Mouse (Mus musculus) ES-E14 (cell line): ENCODE data around the gene Nnmt. TPM values are rescaled to one million over a fixed set of nuclear protein-coding genes. Genes with fewer than 3 reads are reported as not detected.

Experiments
- DNase-seq: peaks from one replicate; pipeline ENCODE4 v3.0.0-alpha.2; 2013; ENCODE audit warnings: low read depth, low spot score
- H3K27ac ChIP-seq: 2 replicates; pipeline ENCODE4 v1.5.1; 2012; ENCODE audit warnings: low read depth, mild to moderate bottlenecking, low read length, moderate library complexity, mixed read lengths; ENCODE audit not compliant: poor library complexity, insufficient read depth, severe bottlenecking
- H3K36me3 ChIP-seq: 2 replicates; pipeline ENCODE4 v1.6.1; 2012; ENCODE audit warnings: mild to moderate bottlenecking, low read length, moderate library complexity, mixed read lengths; ENCODE audit not compliant: control insufficient read depth, poor library complexity, insufficient read depth, severe bottlenecking
- H3K4me1 ChIP-seq, 2 experiments: fragments of 150-350 bp in 1 of 2; sonication (generic) in 1 of 2; 2 replicates each; pipeline ENCODE4 v1.6.1; 2012; ENCODE audit warnings: low read length in 2 of 2, mild to moderate bottlenecking in 1 of 2, mixed read lengths in 1 of 2; ENCODE audit not compliant: control insufficient read depth in 2 of 2, insufficient read depth in 2 of 2, poor library complexity in 1 of 2
- H3K4me3 ChIP-seq, 2 experiments: fragments of 150-350 bp in 1 of 2; sonication (generic) in 1 of 2; 2 replicates each; pipeline ENCODE4 v1.5.1; 2012; ENCODE audit warnings: low read length in 2 of 2, low read depth in 1 of 2, mild to moderate bottlenecking in 1 of 2, mixed read lengths in 1 of 2; ENCODE audit not compliant: insufficient read depth in 1 of 2, poor library complexity in 1 of 2, severe bottlenecking in 1 of 2
- H3K9ac ChIP-seq: 2 replicates; pipeline ENCODE4 v1.6.1; 2012; ENCODE audit warnings: low read depth, mild to moderate bottlenecking, low read length, mixed read lengths; ENCODE audit not compliant: poor library complexity, insufficient read depth, severe bottlenecking
- H3K9me3 ChIP-seq: fragments of 150-350 bp; sonication (generic); 2 replicates; pipeline ENCODE4 v1.6.1; 2012; ENCODE audit warnings: low read depth, mild to moderate bottlenecking, low read length; ENCODE audit not compliant: control insufficient read depth, insufficient read depth
- CHD2 ChIP-seq: IDR thresholded peaks from 2 replicates; pipeline ENCODE4 v1.6.1; 2014; ENCODE audit warnings: mild to moderate bottlenecking, low read depth, low read length, inconsistent platforms
- HCFC1 ChIP-seq: IDR thresholded peaks from 2 replicates; pipeline ENCODE4 v1.6.1; 2012; ENCODE audit warnings: low read length, inconsistent platforms, borderline replicate concordance; ENCODE audit not compliant: insufficient read depth
- MAFK ChIP-seq: IDR thresholded peaks from 2 replicates; pipeline ENCODE4 v1.6.1; 2014; ENCODE audit warnings: mild to moderate bottlenecking, low read depth, low read length, inconsistent platforms; ENCODE audit not compliant: insufficient read depth
- ZC3H11A ChIP-seq: IDR thresholded peaks from 2 replicates; pipeline ENCODE4 v1.6.1; 2012; ENCODE audit warnings: low read depth, mild to moderate bottlenecking, inconsistent platforms, low read length, borderline replicate concordance
- ZNF384 ChIP-seq: IDR thresholded peaks from 2 replicates; pipeline ENCODE4 v1.6.1; 2012; ENCODE audit warnings: low read depth, low read length, inconsistent platforms
- in situ Hi-C, 2 experiments: fragments of 600-800 bp; cut with MboI; formaldehyde crosslinking; loops; one replicate each; pipeline ENCODE4 v1.15.1; 2025; ENCODE audit warnings: low sequenced_read_pairs in 2 of 2, inconsistent platforms in 1 of 2; ENCODE audit not compliant: unreplicated experiment in 2 of 2
- total RNA-seq: library from RNA; depleted of rRNA; stranded (reverse); fragments of 300-350 nt; gene quantifications from 2 replicates; pipeline ENCODE4 v1.2.3, GENCODE M21; 2012

Gene Nnmt
- total RNA-seq, 1 experiment = 0.31 TPM

DNA sequence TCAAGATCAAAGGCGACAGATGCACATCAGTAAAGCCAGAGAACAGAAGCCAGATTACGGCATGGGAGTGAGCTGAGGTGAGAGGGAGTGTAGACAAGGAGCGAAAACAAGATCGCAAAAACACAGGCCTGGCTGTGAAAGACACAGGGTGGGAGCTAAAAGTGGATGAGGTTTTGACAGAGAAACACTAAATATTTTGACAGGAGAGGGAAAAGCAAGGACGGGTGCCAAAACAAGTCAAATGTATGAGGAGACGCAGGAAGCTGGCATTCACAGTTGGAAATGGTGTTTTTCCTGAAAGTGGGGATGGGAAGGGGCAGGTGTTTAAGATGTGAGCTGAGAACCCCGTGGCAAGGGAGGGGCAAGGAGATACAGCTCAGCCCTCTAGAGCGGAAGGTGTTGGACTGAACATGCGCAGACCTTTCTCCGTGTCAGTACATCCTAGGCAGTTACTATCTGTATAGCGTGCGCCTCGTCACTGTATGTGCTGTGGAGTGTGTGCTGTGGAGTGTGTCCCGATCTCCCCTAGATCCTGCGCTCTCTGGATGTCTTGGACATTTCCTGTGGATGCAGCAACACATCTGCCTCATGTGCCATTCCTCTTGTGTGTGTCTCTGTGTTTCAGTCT is 33.3 kb upstream of the Nnmt start:
- Histone ChIP-seq H3K36me3 (no peaks in the 10 kb centered on the region), H3K9ac (no peak overlapping the region), H3K4me3 (no peak overlapping the region), H3K4me1 (0 out of 4 replicates have a peak, but pooled peaks cover 0 to 2% of the 10 kb centered on the region in 2 experiments), H3K9me3 (no peaks in the 10 kb centered on the region), H3K27ac (no peak overlapping the region)
- in situ Hi-C loops = loop anchor here in 1 of 2 experiments (25.0 kb wide), 1 partner anchor 849 kb away; the partner anchor contains the start of gene Ttc12
- TF ChIP-seq HCFC1 (no peak), CHD2 (no peak), ZC3H11A (no peak), ZNF384 (no peak), MAFK (no peak)
- DNase-seq = no peak

DNA sequence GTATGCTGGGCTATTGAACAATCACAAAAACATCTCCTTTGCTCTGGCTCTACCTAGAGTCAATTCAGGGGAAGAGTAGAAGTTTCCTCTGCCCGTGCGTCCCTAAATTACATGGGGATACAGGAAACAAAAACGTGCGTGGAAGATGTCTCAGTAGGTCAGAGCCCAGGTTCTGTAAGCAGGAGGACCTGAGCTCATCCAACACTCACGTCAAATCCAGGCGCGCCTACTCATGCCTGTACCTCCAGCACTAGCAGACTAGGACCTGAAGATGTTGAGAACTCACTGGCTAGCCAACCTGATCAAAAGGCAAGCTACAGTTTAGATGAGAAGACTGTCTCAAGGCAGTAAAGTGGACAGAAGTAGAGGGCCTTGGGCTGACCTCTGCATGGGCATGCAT is 32.2 kb upstream of the Nnmt start:
- TF ChIP-seq ZC3H11A (no peak), HCFC1 (no peak), ZNF384 (no peak), CHD2 (no peak), MAFK (no peak)
- H3K9ac ChIP-seq = no peak overlapping the region
- H3K36me3 ChIP-seq = no peaks in the 10 kb centered on the region
- no peak overlapping the region for H3K27ac ChIP-seq
- no peak for DNase-seq
- no peak overlapping the region for H3K4me3 ChIP-seq
- 0 out of 4 replicates have a peak, but pooled peaks cover 0 to 2% of the 10 kb centered on the region in 2 experiments for H3K4me1 ChIP-seq
- no peaks in the 10 kb centered on the region for H3K9me3 ChIP-seq
- in situ Hi-C loops = loop anchor here in 1 of 2 experiments (25.0 kb wide), 1 partner anchor 850 kb away; the partner anchor contains the start of gene Ttc12

GRCm38 (mm10) chr9:48635576-48636350 is 30.8 kb upstream of the Nnmt start:
- no peaks in the 10 kb centered on the region for H3K9me3 ChIP-seq
- H3K27ac ChIP-seq = no peak overlapping the region
- TF ChIP-seq ZNF384 (no peak), ZC3H11A (no peak), CHD2 (no peak), MAFK (no peak), HCFC1 (no peak)
- in situ Hi-C loops = loop anchor here in 1 of 2 experiments (25.0 kb wide), 1 partner anchor 852 kb away; the partner anchor contains the start of gene Ttc12
- peak overlapping the region in 1 of 2 experiments; percentile 36; a peak in 1 of 4 replicates for H3K4me3 ChIP-seq
- H3K4me1 ChIP-seq = 0 out of 4 replicates have a peak, but pooled peaks cover 0 to 2% of the 10 kb centered on the region in 2 experiments
- no peaks in the 10 kb centered on the region for H3K36me3 ChIP-seq
- DNase-seq = no peak
- H3K9ac ChIP-seq = no peak overlapping the region

GRCm38 (mm10) chr9:48633147-48633546 is 28.2 kb upstream of the Nnmt start:
- Histone ChIP-seq H3K36me3 (no peaks in the 10 kb centered on the region), H3K27ac (no peak overlapping the region), H3K4me3 (no peak overlapping the region), H3K9me3 (no peaks in the 10 kb centered on the region), H3K9ac (no peak overlapping the region), H3K4me1 (0 out of 4 replicates have a peak, but pooled peaks cover 0 to 2% of the 10 kb centered on the region in 2 experiments)
- in situ Hi-C loops = loop anchor here in 1 of 2 experiments (25.0 kb wide), 1 partner anchor 854 kb away; the partner anchor contains the start of gene Ttc12
- TF ChIP-seq ZC3H11A = no peak
- no peak for TF ChIP-seq MAFK
- no peak for TF ChIP-seq HCFC1
- TF ChIP-seq CHD2 = no peak
- no peak for TF ChIP-seq ZNF384
- DNase-seq = no peak
